Mouse (Mus musculus) brain, embryonic 14.5 days (tissue): ENCODE results near the gene Nckap5. TPM values are rescaled to one million over a fixed set of nuclear protein-coding genes. Genes with fewer than 3 reads are reported as not detected.

Experiments used
- DNase-seq: peaks from one replicate; pipeline ENCODE4 v3.0.0-alpha.2; 2011; ENCODE audit warnings: low read depth
- CTCF ChIP-seq: fragments of 200-500 bp; IDR thresholded peaks from 2 replicates; pipeline ENCODE4 v1.5.1; 2012; ENCODE audit warnings: inconsistent platforms, mild to moderate bottlenecking, moderate library complexity, borderline replicate concordance; ENCODE audit not compliant: insufficient read depth, insufficient read length; ENCODE audit errors: extremely low read depth
- POLR2A ChIP-seq: fragments of 200-500 bp; IDR thresholded peaks from 2 replicates; pipeline ENCODE4 v1.6.1; 2012; ENCODE audit warnings: mild to moderate bottlenecking, inconsistent platforms, borderline replicate concordance; ENCODE audit not compliant: poor library complexity, insufficient read depth, insufficient read length, severe bottlenecking; ENCODE audit errors: extremely low read depth
- polyA plus RNA-seq: library from polyadenylated mRNA; depleted of rRNA; stranded (reverse); fragments of >200 nt; gene quantifications from 2 replicates; pipeline ENCODE4 v1.2.3, GENCODE M21; 2012

Nckap5 gene
- polyA plus RNA-seq, 1 experiment: 13.9 TPM

DNA sequence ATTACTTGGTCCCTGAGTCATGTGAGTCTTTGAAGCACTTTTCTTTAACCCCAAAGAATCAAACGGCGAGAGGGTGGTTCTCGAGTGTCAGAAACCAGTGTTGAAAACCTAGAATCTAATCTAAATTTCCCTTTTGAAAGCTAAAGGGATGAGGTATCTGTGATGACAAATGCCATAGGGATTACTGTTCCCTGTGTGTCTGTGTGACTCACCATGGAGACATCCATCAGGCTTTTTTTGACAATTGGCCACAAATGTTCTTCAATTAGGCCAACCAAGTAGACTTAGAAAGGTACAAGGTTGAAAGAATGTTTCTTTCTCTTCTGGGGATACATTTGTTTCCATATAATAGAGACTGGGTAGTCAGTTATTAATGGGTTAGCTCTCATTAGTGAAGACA, 879.6 kb downstream of the Nckap5 start:
- DNase-seq: no peak

DNA sequence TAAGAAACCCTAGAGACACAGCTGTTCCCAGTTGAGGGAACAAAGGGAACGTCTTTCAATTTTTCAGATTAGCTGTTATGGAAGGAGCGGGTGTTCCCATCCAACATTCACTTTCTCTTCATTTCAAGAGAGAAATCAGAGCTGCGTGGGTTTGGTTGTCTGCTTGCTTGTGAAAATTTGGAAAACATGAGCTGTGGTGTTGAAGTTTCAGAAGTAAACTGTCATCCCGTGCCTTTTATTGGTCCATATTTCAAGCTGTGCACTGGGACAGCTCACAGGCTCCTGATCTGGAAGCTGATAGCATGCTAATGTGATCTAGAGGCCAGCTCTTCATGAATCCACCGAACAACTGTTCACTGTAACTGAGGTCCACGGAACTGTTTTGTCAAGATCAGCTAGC, 881.5 kb downstream of the Nckap5 start:
- TF ChIP-seq POLR2A (no peak), CTCF (no peak)
- DNase-seq: no peak

More for the DNA sequence above, 879.6 kb downstream of the Nckap5 start:
- no peak for TF ChIP-seq POLR2A
- TF ChIP-seq CTCF: no peak

DNA sequence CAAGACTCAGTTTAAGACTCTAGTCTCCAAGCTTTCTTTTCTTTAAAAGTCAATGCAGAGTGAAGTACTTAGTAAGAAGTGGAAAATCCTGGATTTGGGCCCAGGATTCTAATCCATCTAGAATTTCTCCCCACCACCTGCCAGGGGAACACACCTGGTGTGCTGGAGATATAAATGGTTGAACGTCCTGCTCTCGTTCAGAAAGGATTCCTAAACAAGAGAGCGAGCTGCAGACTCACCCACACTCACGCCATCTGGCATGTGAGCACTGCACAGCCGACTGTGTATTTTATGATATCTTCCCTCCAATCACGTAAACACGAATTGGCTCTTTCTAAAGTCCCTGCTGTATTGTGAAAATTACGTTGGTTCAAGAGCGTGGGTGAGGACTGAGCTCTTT, 885.5 kb downstream of the Nckap5 start:
- TF ChIP-seq CTCF: no peak
- TF ChIP-seq POLR2A: no peak
- peak; percentile 53 for DNase-seq

- no peak for TF ChIP-seq POLR2A
- no peak for TF ChIP-seq CTCF
- DNase-seq: no peak
Observed at GRCm38 (mm10) chr1:125943305-125943704, 887.3 kb downstream of the Nckap5 start.

DNA sequence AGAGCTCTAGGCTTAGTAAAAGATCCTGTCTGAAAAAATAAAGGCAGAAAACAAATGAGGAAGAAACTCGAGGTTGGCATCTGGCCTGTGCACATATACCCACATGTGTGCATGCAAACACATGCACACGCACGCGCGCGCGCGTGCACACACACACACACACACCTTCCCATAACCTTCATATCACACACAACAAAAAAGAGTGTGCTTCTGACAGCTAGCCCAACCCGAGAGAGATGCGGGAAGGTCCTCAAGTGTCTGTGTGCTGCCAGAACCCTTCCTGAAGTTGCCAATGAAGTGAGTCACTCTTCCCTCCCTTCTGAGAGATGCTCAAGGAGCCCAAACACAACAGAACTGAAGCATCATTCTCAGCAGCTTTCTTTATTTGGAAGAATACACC, 905.1 kb downstream of the Nckap5 start:
- no peak for DNase-seq

DNA sequence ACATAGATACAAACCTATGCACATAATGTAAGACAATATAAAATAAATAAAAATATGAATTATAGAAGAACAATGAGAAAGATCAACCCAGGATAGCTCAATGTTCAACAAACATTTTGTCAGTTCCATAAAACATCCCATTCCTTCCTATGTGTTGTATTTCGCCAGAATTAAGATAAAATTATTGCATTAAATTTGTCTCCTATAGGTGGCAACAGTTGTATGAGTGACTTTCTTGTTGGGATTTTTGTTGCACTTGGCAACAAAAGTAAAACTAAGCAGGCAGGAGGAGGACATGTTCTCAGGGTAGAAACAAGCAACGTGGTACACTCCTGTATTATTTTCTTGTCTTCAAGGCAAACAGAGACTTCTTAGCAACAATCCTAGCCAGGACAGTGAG, 907.5 kb downstream of the Nckap5 start:
- TF ChIP-seq POLR2A: no peak
- DNase-seq: peak; percentile 28

More for the DNA sequence above, 905.1 kb downstream of the Nckap5 start:
- TF ChIP-seq POLR2A (no peak), CTCF (no peak)

GRCm38 (mm10) chr1:125920696-125921095, 909.9 kb downstream of the Nckap5 start:
- TF ChIP-seq CTCF (no peak), POLR2A (no peak)
- no peak for DNase-seq

- TF ChIP-seq CTCF (no peak), POLR2A (no peak)
- peak; percentile 69 for DNase-seq
Observed at GRCm38 (mm10) chr1:125912601-125913600, 917.7 kb downstream of the Nckap5 start, which contains the start of gene Lypd1. Lypd1 (minus strand) TSS chr1:125913101.

- TF ChIP-seq CTCF: no peak
- no peak for TF ChIP-seq POLR2A
- peak; percentile 69 for DNase-seq
Observed at GRCm38 (mm10) chr1:125911901-125912445, 918.6 kb downstream of the Nckap5 start.

DNA sequence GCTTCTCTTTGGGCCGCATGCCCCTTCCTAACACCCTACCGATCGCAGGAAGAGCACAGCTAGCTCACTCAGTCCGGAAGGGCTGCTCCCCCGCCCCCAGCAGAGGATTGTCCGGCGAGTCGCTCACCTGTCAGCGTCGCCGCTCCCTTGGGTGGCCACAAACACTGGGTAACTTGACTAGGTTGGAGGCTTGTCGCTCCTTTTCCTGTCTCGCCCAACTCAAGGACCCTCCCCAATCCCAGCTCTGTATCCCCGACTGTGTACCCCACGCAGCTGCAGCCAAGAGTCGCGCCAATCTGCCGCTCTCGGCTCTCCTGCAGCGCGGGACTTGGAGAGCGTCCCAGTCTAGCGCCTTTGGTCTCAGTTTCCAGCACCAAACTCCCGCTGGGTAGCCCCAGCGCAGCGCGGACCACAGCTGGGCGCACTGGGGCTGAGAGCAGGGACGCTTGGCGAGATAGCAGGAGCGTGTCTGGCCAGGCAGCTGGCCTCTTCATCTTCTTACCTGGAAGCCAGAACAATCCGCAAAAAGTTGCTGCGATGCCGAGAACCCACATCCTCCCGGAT, 919.2 kb downstream of the Nckap5 start:
- DNase-seq: peak; percentile 84
- TF ChIP-seq POLR2A (no peak), CTCF (no peak)

GRCm38 (mm10) chr1:125910871-125911265, 919.7 kb downstream of the Nckap5 start:
- DNase-seq: peak; percentile 76
- TF ChIP-seq CTCF (no peak), POLR2A (no peak)
